Mouse (Mus musculus) stomach, embryonic 14.5 days (tissue): Measurements from ENCODE around the gene Fam69b. TPM values are rescaled to one million over a fixed set of nuclear protein-coding genes. Genes with fewer than 3 reads are reported as not detected.

Experiments used
- ATAC-seq: fragments of 200-750 bp; cut with Nextera tagmentation; 2 replicates; pipeline ENCODE4 v1.8.0; 2017; ENCODE audit warnings: low read depth, moderate TSS enrichment; ENCODE audit not compliant: insufficient number of reproducible peaks, insufficient read depth, low FRiP score
- H3K27ac ChIP-seq: fragments of 300-500 bp; sonication (generic); 2 replicates; pipeline ENCODE4 v1.5.1; 2014; ENCODE audit warnings: mild to moderate bottlenecking, low read length, moderate library complexity, mixed read lengths
- H3K27me3 ChIP-seq: fragments of 300-500 bp; sonication (generic); 2 replicates; pipeline ENCODE4 v1.6.1; 2014; ENCODE audit warnings: low read length, control low read depth, mixed read lengths; ENCODE audit not compliant: control insufficient read depth, insufficient read depth
- H3K36me3 ChIP-seq: fragments of 300-500 bp; sonication (generic); 2 replicates; pipeline ENCODE4 v1.6.1; 2014; ENCODE audit warnings: mild to moderate bottlenecking, control low read depth, low read length, moderate library complexity, mixed read lengths; ENCODE audit not compliant: control insufficient read depth, insufficient read depth
- H3K4me1 ChIP-seq: fragments of 300-500 bp; sonication (generic); 2 replicates; pipeline ENCODE4 v1.6.1; 2014; ENCODE audit warnings: low read length, control low read depth, mixed read lengths; ENCODE audit not compliant: control insufficient read depth, insufficient read depth
- H3K4me2 ChIP-seq: fragments of 300-500 bp; sonication (generic); replicated peaks from 2 replicates; pipeline ENCODE4 v1.6.1; 2014; ENCODE audit warnings: low read depth, low read length, control low read depth
- H3K4me3 ChIP-seq: fragments of 300-500 bp; sonication (generic); 2 replicates; pipeline ENCODE4 v1.5.1; 2014; ENCODE audit warnings: low read depth, low read length, control low read depth
- H3K9ac ChIP-seq: fragments of 300-500 bp; sonication (generic); replicated peaks from 2 replicates; pipeline ENCODE4 v1.6.1; 2014; ENCODE audit warnings: low read depth, mild to moderate bottlenecking, control low read depth, low read length, moderate library complexity, mixed read lengths
- H3K9me3 ChIP-seq: fragments of 300-500 bp; sonication (generic); 2 replicates; pipeline ENCODE4 v1.6.1; 2016; ENCODE audit warnings: low read depth, low read length, control low read depth; ENCODE audit not compliant: control insufficient read depth
- WGBS: fragments of 180-500 bp; shearing (Covaris S2); extraction: QIAGEN DNeasy Blood & Tissue Kit; methylation state at CpG from one replicate; pipeline ENCODE4 v1.1.7; 2014; 5-methylcytosine and 5-hydroxymethylcytosine counted together
- polyA plus RNA-seq: library from polyadenylated mRNA; unstranded; fragments of >200 nt; fragmentation: Nextera tagmentation; extraction: Ambion mirVana; gene quantifications from 2 replicates; pipeline ENCODE4 v1.2.1, GENCODE M21; 2014

Fam69b gene
- polyA plus RNA-seq, 1 experiment from 2014 or later: 37.7 TPM

DNA sequence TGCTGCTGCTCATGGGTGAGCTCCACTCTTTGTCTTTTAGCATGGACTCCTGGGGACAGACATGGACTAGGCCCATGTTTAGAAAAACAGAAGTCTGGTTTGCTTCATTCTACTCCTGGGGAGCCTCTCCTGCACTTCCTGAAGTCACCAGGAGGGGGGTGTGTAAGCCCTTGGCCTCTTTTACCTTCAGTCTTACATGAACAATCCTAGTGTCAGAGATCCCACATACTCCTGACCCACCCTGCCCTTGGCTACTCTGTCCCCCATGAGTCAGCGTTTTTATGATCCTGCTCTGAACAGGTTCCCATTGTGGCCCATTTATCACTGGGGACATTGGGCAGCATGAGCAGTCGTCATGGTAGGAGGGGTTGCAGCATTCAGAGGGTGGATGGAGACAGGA lies 15.7 kb downstream of the Fam69b start:
- Histone ChIP-seq H3K9ac (no peak overlapping the region), H3K27me3 (no peaks in the 10 kb centered on the region), H3K9me3 (no peaks in the 10 kb centered on the region), H3K27ac (no peak overlapping the region), H3K36me3 (no peaks in the 10 kb centered on the region), H3K4me1 (peaks cover 2% of the 10 kb centered on the region; the same call in 1 of the 2 replicates), H3K4me2 (no peak overlapping the region), H3K4me3 (no peak overlapping the region)
- ATAC-seq: no peak
- 54% methylated on average over 2 of the region's 2 CpGs for WGBS

DNA sequence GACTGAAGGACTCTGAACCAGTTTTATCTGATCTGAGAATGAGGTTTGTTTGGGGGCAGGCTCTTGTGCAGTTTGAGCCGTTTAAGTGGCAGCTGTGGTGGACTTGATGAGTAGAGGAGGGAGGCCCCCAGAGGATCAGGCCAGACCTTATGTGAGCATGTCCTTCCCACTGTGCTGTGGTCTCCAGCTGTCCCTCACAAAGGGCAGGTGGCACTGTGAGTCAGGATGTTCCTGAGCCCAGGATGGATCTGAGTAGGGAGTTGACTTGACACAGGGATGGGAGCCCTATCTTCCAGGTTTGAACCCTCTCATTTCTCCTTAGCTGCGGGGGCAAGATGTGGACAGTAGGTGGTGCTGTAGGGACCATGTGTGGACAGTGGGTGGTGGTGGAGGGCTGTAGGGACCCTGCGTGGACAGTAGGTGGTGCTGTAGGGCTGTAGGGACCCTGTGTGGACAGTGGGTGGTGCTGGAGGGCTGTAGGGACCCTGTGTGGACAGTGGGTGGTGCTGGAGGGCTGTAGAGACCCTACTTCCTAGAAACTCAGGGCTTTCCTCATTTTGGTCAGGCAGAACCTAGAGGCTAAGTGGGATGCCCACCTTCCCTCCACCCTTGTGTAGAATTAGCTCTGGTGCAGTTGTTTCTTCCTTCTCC lies 18.5 kb downstream of the Fam69b start:
- no peak overlapping the region for H3K4me2 ChIP-seq
- H3K9me3 ChIP-seq: no peaks in the 10 kb centered on the region
- H3K27me3 ChIP-seq: no peaks in the 10 kb centered on the region
- 25% methylated on average over 3 of the region's 3 CpGs for WGBS
- H3K4me1 ChIP-seq: no peaks in the 10 kb centered on the region
- ATAC-seq: peak; percentile 95
- no peak overlapping the region for H3K4me3 ChIP-seq
- H3K9ac ChIP-seq: no peak overlapping the region
- no peaks in the 10 kb centered on the region for H3K36me3 ChIP-seq
- H3K27ac ChIP-seq: no peak overlapping the region

DNA sequence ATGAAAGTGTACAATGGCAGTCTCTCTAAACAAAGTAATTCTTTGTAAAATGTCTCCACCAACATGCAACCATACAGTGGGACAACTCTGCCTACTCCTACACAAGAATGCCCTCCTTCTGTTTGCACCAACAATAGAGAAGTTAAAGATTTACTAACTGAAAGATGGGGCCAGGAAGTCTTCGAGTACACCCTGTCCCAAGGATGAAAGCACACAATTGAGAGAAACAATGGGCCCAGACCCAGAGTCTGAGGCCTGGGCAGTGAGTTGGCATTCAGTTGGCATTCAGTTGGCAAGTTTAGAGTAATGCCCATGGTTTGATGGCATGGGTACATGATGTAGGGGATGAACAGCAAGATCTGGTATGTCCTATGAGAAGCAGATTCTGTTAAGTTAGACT lies 26.4 kb downstream of the Fam69b start:
- Histone ChIP-seq H3K4me2 (no peak overlapping the region), H3K4me1 (no peaks in the 10 kb centered on the region), H3K4me3 (no peak overlapping the region), H3K27ac (no peak overlapping the region), H3K9ac (no peak overlapping the region), H3K36me3 (no peaks in the 10 kb centered on the region), H3K9me3 (no peaks in the 10 kb centered on the region), H3K27me3 (no peaks in the 10 kb centered on the region)
- no peak for ATAC-seq
- 46% methylated on average over 1 of the region's 1 CpGs for WGBS

DNA sequence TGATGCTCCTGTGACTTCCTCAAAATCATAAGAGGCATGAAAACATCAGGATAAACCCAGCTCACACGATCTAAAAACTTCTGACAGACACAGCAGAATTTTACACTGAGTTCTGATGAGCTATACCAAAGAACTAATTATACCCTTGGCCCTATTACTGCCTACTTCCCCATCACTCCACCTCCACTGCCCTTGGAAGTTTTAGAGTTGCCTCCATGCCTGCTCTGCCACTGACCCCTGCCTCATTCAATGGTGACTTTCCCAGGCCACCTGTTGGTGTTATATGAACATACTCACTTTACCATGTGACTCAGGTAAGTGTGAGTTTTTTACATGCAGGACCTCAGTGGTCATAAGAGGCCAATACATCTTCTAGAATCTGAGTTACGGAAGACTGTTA lies 29.2 kb downstream of the Fam69b start:
- WGBS: 85% methylated on average over 2 of the region's 2 CpGs
- ATAC-seq: no peak
- H3K9ac ChIP-seq: no peak overlapping the region
- no peak overlapping the region for H3K4me2 ChIP-seq
- H3K4me1 ChIP-seq: peaks cover 3% of the 10 kb centered on the region; the same call in 1 of the 2 replicates
- H3K27ac ChIP-seq: no peak overlapping the region
- no peaks in the 10 kb centered on the region for H3K36me3 ChIP-seq
- H3K27me3 ChIP-seq: no peaks in the 10 kb centered on the region
- no peaks in the 10 kb centered on the region for H3K9me3 ChIP-seq
- no peak overlapping the region for H3K4me3 ChIP-seq

DNA sequence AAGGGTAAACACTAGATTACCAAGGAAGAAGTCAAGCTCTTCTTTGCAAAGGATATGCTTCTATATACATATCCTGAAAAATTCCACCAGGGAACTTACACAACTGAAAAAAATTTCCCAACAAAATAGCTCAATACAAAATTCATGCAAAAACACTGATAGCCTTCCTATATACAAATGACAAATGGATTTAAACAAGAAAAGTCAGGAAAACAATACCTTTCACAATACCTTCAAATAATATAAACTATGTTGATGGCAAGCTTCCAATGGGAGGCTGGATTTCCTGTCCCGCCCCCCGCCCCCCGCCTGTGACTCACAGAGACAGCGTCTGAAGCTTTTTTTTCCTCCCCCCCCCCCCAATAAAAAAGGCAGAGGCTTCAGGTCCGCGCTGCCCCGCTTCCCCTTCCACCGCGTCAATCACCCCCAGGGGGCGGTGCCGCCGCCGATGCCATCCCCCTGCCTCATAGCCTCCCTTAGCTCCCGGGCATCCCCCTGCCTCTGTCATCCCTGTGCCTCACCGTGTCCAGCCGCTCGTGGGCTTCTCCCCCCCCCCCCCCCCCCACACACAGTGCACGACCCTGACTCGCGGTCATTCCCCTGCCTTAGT lies 33.0 kb downstream of the Fam69b start:
- H3K4me1 ChIP-seq: peaks cover 3% of the 10 kb centered on the region; the same call in 1 of the 2 replicates
- peak overlapping the region; percentile 63 for H3K4me2 ChIP-seq
- H3K27me3 ChIP-seq: no peaks in the 10 kb centered on the region
- no peak overlapping the region for H3K27ac ChIP-seq
- WGBS: under 1% methylated on average over 19 of the region's 20 CpGs
- no peak overlapping the region; the same call in 1 of the 2 replicates for H3K9ac ChIP-seq
- peak overlapping the region; percentile 22 for H3K4me3 ChIP-seq
- no peaks in the 10 kb centered on the region for H3K9me3 ChIP-seq
- no peaks in the 10 kb centered on the region for H3K36me3 ChIP-seq
- peak; percentile 23; the same call in 1 of the 2 replicates for ATAC-seq

DNA sequence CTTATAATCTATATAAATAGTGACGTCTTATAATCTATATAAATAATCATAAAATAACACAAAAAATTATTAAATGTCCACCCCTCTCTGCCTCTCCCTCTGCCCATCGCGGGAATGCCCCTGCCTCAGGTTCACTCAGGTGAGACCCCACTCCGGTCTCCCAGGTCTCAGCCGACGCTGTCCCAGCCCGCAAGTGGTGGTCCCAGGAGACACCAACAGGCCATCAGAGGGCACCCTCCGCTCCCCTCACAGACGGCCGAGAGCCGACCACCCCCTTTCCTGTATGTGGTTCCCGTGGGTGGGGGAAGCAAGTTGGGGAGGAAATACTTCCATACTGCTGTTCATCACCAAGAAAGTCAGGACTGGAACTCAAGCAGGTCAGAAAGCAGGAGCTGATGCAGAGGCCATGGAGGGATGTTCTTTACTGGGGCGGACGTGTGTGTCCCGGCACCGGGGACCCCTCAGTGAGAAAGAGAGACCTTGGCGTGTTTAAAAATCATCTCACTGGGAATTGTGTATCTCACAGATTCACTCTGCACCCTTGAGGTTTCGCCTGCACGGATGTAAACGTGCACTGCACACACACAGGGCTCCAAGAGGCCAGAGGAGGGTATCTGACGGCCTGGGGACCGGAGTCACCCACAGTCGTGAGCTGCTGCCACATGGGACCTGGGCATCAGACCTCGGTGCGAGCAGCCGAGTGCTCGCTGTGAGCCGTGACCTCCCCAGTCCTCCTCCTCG lies 33.7 kb downstream of the Fam69b start:
- Histone ChIP-seq H3K27ac (no peak overlapping the region), H3K27me3 (no peaks in the 10 kb centered on the region), H3K4me2 (peak overlapping the region; percentile 63), H3K9me3 (no peaks in the 10 kb centered on the region), H3K36me3 (no peaks in the 10 kb centered on the region), H3K4me3 (peak overlapping the region; percentile 22), H3K4me1 (peaks cover 3% of the 10 kb centered on the region; the same call in 1 of the 2 replicates), H3K9ac (no peak overlapping the region; the same call in 1 of the 2 replicates)
- ATAC-seq: no peak
- WGBS: 43% methylated on average over 29 of the region's 29 CpGs

DNA sequence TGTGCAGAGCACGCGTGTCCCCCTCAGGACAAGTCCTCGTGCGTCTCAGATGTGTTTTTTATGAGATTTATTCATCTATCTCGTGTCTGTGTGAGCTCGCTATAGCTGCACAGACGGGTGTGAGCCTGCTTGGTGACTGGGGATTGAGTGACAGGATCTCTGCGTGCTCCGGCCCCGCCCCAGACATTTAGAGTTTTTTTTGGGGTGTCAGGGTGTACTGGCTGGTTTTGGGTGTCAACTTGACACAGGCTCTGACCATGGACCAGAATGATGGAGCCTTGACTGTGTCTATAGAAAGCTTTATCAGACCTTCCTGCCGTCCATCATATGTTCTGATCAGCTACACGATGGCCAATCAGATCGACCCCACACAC lies 34.2 kb downstream of the Fam69b start:
- no peak overlapping the region for H3K9ac ChIP-seq
- no peaks in the 10 kb centered on the region for H3K36me3 ChIP-seq
- no peaks in the 10 kb centered on the region for H3K27me3 ChIP-seq
- no peaks in the 10 kb centered on the region for H3K9me3 ChIP-seq
- WGBS: 74% methylated on average over 13 of the region's 13 CpGs
- peaks cover 3% of the 10 kb centered on the region; the same call in 1 of the 2 replicates for H3K4me1 ChIP-seq
- H3K4me2 ChIP-seq: no peak overlapping the region
- no peak for ATAC-seq
- no peak overlapping the region for H3K27ac ChIP-seq
- H3K4me3 ChIP-seq: no peak overlapping the region

DNA sequence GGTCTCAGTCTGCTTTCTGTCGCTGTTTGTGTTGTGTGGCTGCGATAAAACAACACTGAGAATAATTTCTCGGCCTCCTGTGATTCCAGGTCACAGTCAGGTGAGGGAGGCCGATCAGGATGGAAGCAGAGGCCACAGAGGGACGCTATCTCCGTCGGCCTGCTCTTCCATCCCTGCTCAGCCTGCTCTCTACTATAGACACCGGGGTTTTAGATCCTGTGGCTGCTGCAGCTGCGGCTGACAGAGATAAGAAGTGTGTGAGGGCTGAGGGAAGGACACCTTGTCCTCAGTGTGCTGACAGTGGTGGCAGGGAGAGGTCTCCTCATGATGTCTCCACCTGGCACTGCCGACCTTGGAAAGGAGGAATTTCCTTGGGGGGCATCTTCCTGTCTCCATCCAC lies 34.9 kb downstream of the Fam69b start:
- Histone ChIP-seq H3K9me3 (no peaks in the 10 kb centered on the region), H3K4me2 (no peak overlapping the region), H3K4me1 (peaks cover 3% of the 10 kb centered on the region; the same call in 1 of the 2 replicates), H3K27ac (no peak overlapping the region), H3K27me3 (no peaks in the 10 kb centered on the region), H3K4me3 (no peak overlapping the region), H3K9ac (no peak overlapping the region), H3K36me3 (no peaks in the 10 kb centered on the region)
- ATAC-seq: no peak
- WGBS: 73% methylated on average over 10 of the region's 10 CpGs
